Mouse (Mus musculus) neural tube, embryonic 13.5 days (tissue): ENCODE measurements at regions not wholly inside any gene's neighbourhood (a gene's known extent, or its start where the extent isn't known, plus 50 kb on each side); places are given as distances from the start of the nearest gene placed in this dataset.

Experiments
- ATAC-seq: fragments of 200-750 bp; cut with Nextera tagmentation; 2 replicates; pipeline ENCODE4 v1.8.0; 2017; ENCODE audit warnings: low read depth, mild to moderate bottlenecking, moderate TSS enrichment, moderate library complexity
- H3K27ac ChIP-seq: fragments of 300-500 bp; sonication (generic); replicated peaks from 2 replicates; pipeline ENCODE4 v1.5.1; 2015; ENCODE audit warnings: moderate library complexity, mild to moderate bottlenecking, inconsistent platforms
- H3K27me3 ChIP-seq: fragments of 300-500 bp; sonication (generic); 2 replicates; pipeline ENCODE4 v1.6.1; 2015; ENCODE audit warnings: mild to moderate bottlenecking, inconsistent platforms
- H3K36me3 ChIP-seq: fragments of 300-500 bp; sonication (generic); 2 replicates; pipeline ENCODE4 v1.6.1; 2015; ENCODE audit warnings: mild to moderate bottlenecking, inconsistent platforms
- H3K4me1 ChIP-seq: fragments of 300-500 bp; sonication (generic); replicated peaks from 2 replicates; pipeline ENCODE4 v1.6.1; 2015; ENCODE audit warnings: inconsistent platforms
- H3K4me2 ChIP-seq: fragments of 300-500 bp; sonication (generic); 2 replicates; pipeline ENCODE4 v1.6.1; 2015; ENCODE audit warnings: inconsistent platforms, mild to moderate bottlenecking, moderate library complexity
- H3K4me3 ChIP-seq: fragments of 300-500 bp; sonication (generic); 2 replicates; pipeline ENCODE4 v1.5.1; 2015; ENCODE audit warnings: mild to moderate bottlenecking, inconsistent platforms
- H3K9ac ChIP-seq: fragments of 300-500 bp; sonication (generic); 2 replicates; pipeline ENCODE4 v1.6.1; 2015; ENCODE audit warnings: moderate library complexity, mild to moderate bottlenecking, inconsistent platforms
- H3K9me3 ChIP-seq: fragments of 300-500 bp; sonication (generic); 2 replicates; pipeline ENCODE4 v1.6.1; 2016; ENCODE audit warnings: inconsistent platforms
- WGBS: fragments of 180-500 bp; shearing (Covaris S2); methylation state at CpG from one replicate; pipeline ENCODE4 v1.1.7; 2015; 5-methylcytosine and 5-hydroxymethylcytosine counted together

- peak; percentile 62; the same call in 1 of the 2 replicates for ATAC-seq
- Histone ChIP-seq H3K4me2 (no peak overlapping the region), H3K9me3 (no peaks in the 10 kb centered on the region), H3K4me1 (peaks cover 24% of the 10 kb centered on the region), H3K27me3 (no peaks in the 10 kb centered on the region), H3K4me3 (no peak overlapping the region), H3K9ac (no peak overlapping the region), H3K36me3 (no peaks in the 10 kb centered on the region), H3K27ac (peak overlapping the region; percentile 71)
- WGBS: 28% methylated on average over 11 of the region's 11 CpGs
Measured at GRCm38 (mm10) chr11:45592890-45593642, 258.8 kb upstream of the Clint1 start.

GRCm38 (mm10) chr11:45595372-45595771, 256.5 kb upstream of the Clint1 start:
- Histone ChIP-seq H3K4me1 (peaks cover 28% of the 10 kb centered on the region), H3K4me3 (no peak overlapping the region), H3K36me3 (no peaks in the 10 kb centered on the region), H3K4me2 (no peak overlapping the region), H3K9me3 (no peaks in the 10 kb centered on the region), H3K9ac (no peak overlapping the region), H3K27ac (no peak overlapping the region), H3K27me3 (no peaks in the 10 kb centered on the region)
- WGBS: 77% methylated on average over 6 of the region's 6 CpGs
- ATAC-seq: no peak

GRCm38 (mm10) chr11:45621824-45622223, 230.0 kb upstream of the Clint1 start:
- Histone ChIP-seq H3K9me3 (no peaks in the 10 kb centered on the region), H3K4me3 (no peak overlapping the region), H3K27ac (no peak overlapping the region), H3K4me1 (no peaks in the 10 kb centered on the region), H3K36me3 (no peaks in the 10 kb centered on the region), H3K4me2 (no peak overlapping the region), H3K27me3 (no peaks in the 10 kb centered on the region), H3K9ac (no peak overlapping the region)
- 89% methylated on average over 2 of the region's 2 CpGs for WGBS
- no peak for ATAC-seq

GRCm38 (mm10) chr11:45622701-45623100, 229.2 kb upstream of the Clint1 start:
- ATAC-seq: no peak
- Histone ChIP-seq H3K4me2 (no peak overlapping the region), H3K36me3 (no peaks in the 10 kb centered on the region), H3K9me3 (no peaks in the 10 kb centered on the region), H3K4me1 (no peaks in the 10 kb centered on the region), H3K27ac (no peak overlapping the region), H3K4me3 (no peak overlapping the region), H3K27me3 (no peaks in the 10 kb centered on the region), H3K9ac (no peak overlapping the region)
- WGBS: 80% methylated on average over 5 of the region's 5 CpGs

GRCm38 (mm10) chr11:45624233-45624632, 227.6 kb upstream of the Clint1 start:
- Histone ChIP-seq H3K36me3 (no peaks in the 10 kb centered on the region), H3K9me3 (no peaks in the 10 kb centered on the region), H3K4me1 (no peaks in the 10 kb centered on the region), H3K9ac (no peak overlapping the region), H3K27ac (no peak overlapping the region), H3K4me2 (no peak overlapping the region), H3K4me3 (no peak overlapping the region), H3K27me3 (no peaks in the 10 kb centered on the region)
- no peak for ATAC-seq
- WGBS: 79% methylated on average over 7 of the region's 7 CpGs

GRCm38 (mm10) chr11:45629250-45629649, 222.6 kb upstream of the Clint1 start:
- WGBS: 20% methylated on average over 1 of the region's 1 CpGs
- Histone ChIP-seq H3K27me3 (no peaks in the 10 kb centered on the region), H3K4me1 (no peaks in the 10 kb centered on the region), H3K27ac (no peak overlapping the region), H3K9ac (no peak overlapping the region), H3K9me3 (no peaks in the 10 kb centered on the region), H3K36me3 (no peaks in the 10 kb centered on the region), H3K4me2 (no peak overlapping the region), H3K4me3 (no peak overlapping the region)
- ATAC-seq: no peak

- Histone ChIP-seq H3K27me3 (no peaks in the 10 kb centered on the region), H3K4me3 (no peak overlapping the region), H3K9me3 (no peaks in the 10 kb centered on the region), H3K36me3 (no peaks in the 10 kb centered on the region), H3K4me1 (peaks cover 8% of the 10 kb centered on the region; the same call in 1 of the 2 replicates), H3K4me2 (no peak overlapping the region), H3K27ac (no peak overlapping the region), H3K9ac (no peak overlapping the region)
- ATAC-seq: no peak
- 84% methylated on average over 10 of the region's 10 CpGs for WGBS
Measured at GRCm38 (mm10) chr11:45634535-45635235, 217.2 kb upstream of the Clint1 start.

- no peaks in the 10 kb centered on the region for H3K36me3 ChIP-seq
- H3K27ac ChIP-seq: no peak overlapping the region
- H3K4me3 ChIP-seq: no peak overlapping the region
- no peaks in the 10 kb centered on the region for H3K27me3 ChIP-seq
- 86% methylated on average over 4 of the region's 4 CpGs for WGBS
- H3K9ac ChIP-seq: no peak overlapping the region
- no peak for ATAC-seq
- no peak overlapping the region for H3K4me2 ChIP-seq
- peaks cover 8% of the 10 kb centered on the region; the same call in 1 of the 2 replicates for H3K4me1 ChIP-seq
- H3K9me3 ChIP-seq: no peaks in the 10 kb centered on the region
Measured at GRCm38 (mm10) chr11:45635896-45636295, 216.0 kb upstream of the Clint1 start.

GRCm38 (mm10) chr11:45639236-45639635, 212.6 kb upstream of the Clint1 start:
- no peak for ATAC-seq
- Histone ChIP-seq H3K27ac (no peak overlapping the region), H3K4me1 (peaks cover 20% of the 10 kb centered on the region; the same call in 1 of the 2 replicates), H3K9me3 (no peaks in the 10 kb centered on the region), H3K4me2 (no peak overlapping the region), H3K27me3 (no peaks in the 10 kb centered on the region), H3K4me3 (no peak overlapping the region), H3K36me3 (no peaks in the 10 kb centered on the region), H3K9ac (no peak overlapping the region)
- WGBS: 76% methylated on average over 6 of the region's 6 CpGs

- Histone ChIP-seq H3K9me3 (no peaks in the 10 kb centered on the region; the same call in 1 of the 2 replicates), H3K27ac (peak overlapping the region; percentile 62; the same call in 1 of the 2 replicates), H3K4me1 (peaks cover 20% of the 10 kb centered on the region; the same call in 1 of the 2 replicates), H3K9ac (no peak overlapping the region), H3K4me2 (no peak overlapping the region), H3K27me3 (no peaks in the 10 kb centered on the region), H3K4me3 (no peak overlapping the region), H3K36me3 (no peaks in the 10 kb centered on the region)
- ATAC-seq: no peak
- WGBS: 87% methylated on average over 9 of the region's 9 CpGs
Measured at GRCm38 (mm10) chr11:45642142-45642756, 209.6 kb upstream of the Clint1 start.

GRCm38 (mm10) chr11:45643629-45644325, 208.1 kb upstream of the Clint1 start:
- Histone ChIP-seq H3K36me3 (no peaks in the 10 kb centered on the region), H3K27me3 (no peaks in the 10 kb centered on the region), H3K9ac (no peak overlapping the region), H3K9me3 (no peaks in the 10 kb centered on the region; the same call in 1 of the 2 replicates), H3K27ac (peak overlapping the region; percentile 74), H3K4me1 (peaks cover 15% of the 10 kb centered on the region; the same call in 1 of the 2 replicates), H3K4me2 (no peak overlapping the region), H3K4me3 (no peak overlapping the region)
- peak; percentile 72 for ATAC-seq
- 44% methylated on average over 12 of the region's 12 CpGs for WGBS

GRCm38 (mm10) chr11:45645815-45646214, 206.0 kb upstream of the Clint1 start:
- H3K4me2 ChIP-seq: no peak overlapping the region
- peaks cover 15% of the 10 kb centered on the region; the same call in 1 of the 2 replicates for H3K4me1 ChIP-seq
- 69% methylated on average over 3 of the region's 3 CpGs for WGBS
- no peaks in the 10 kb centered on the region for H3K36me3 ChIP-seq
- no peak overlapping the region for H3K4me3 ChIP-seq
- H3K27ac ChIP-seq: no peak overlapping the region
- no peaks in the 10 kb centered on the region for H3K27me3 ChIP-seq
- no peak for ATAC-seq
- H3K9ac ChIP-seq: no peak overlapping the region
- H3K9me3 ChIP-seq: no peaks in the 10 kb centered on the region; the same call in 1 of the 2 replicates
